Mouse (Mus musculus) heart, postnatal 0 days (tissue): ENCODE measurements at regions not wholly inside any gene's neighbourhood (a gene's known extent, or its start where the extent isn't known, plus 50 kb on each side); places are given as distances from the start of the nearest gene placed in this dataset.

Experiments used
- ATAC-seq: fragments of 200-750 bp; cut with Nextera tagmentation; 2 replicates; pipeline ENCODE4 v1.8.0; 2017; ENCODE audit warnings: low read depth, moderate number of reproducible peaks, moderate library complexity; ENCODE audit not compliant: insufficient read depth
- DNase-seq: peaks from one replicate; pipeline ENCODE4 v3.0.0-alpha.2; 2016; ENCODE audit warnings: low spot score
- H3K27ac ChIP-seq: fragments of 300-500 bp; sonication (generic); 2 replicates; pipeline ENCODE4 v1.5.1; 2014; ENCODE audit warnings: low read depth, mild to moderate bottlenecking
- H3K27me3 ChIP-seq: fragments of 300-500 bp; sonication (generic); 2 replicates; pipeline ENCODE4 v1.6.1; 2014; ENCODE audit warnings: low read length, mixed read lengths; ENCODE audit not compliant: control insufficient read depth, insufficient read depth
- H3K36me3 ChIP-seq: fragments of 300-500 bp; sonication (generic); replicated peaks from 2 replicates; pipeline ENCODE4 v1.6.1; 2014; ENCODE audit warnings: low read length, mixed read lengths; ENCODE audit not compliant: control insufficient read depth, insufficient read depth
- H3K4me1 ChIP-seq: fragments of 300-500 bp; sonication (generic); 2 replicates; pipeline ENCODE4 v1.6.1; 2014; ENCODE audit warnings: antibody characterized with exemption; ENCODE audit not compliant: control insufficient read depth, insufficient read depth
- H3K4me2 ChIP-seq: fragments of 300-500 bp; sonication (generic); 2 replicates; pipeline ENCODE4 v1.6.1; 2014; ENCODE audit warnings: low read depth, mild to moderate bottlenecking, low read length, moderate library complexity
- H3K4me3 ChIP-seq: fragments of 300-500 bp; sonication (generic); 2 replicates; pipeline ENCODE4 v1.5.1; 2014; ENCODE audit warnings: low read depth, low read length
- H3K9ac ChIP-seq: fragments of 300-500 bp; sonication (generic); replicated peaks from 2 replicates; pipeline ENCODE4 v1.6.1; 2014; ENCODE audit warnings: low read depth, low read length, mixed read lengths
- H3K9me3 ChIP-seq: fragments of 300-500 bp; sonication (generic); replicated peaks from 2 replicates; pipeline ENCODE4 v1.6.1; 2016; ENCODE audit warnings: low read length; ENCODE audit not compliant: control insufficient read depth
- CTCF ChIP-seq: IDR thresholded peaks from 2 replicates; pipeline ENCODE4 v1.5.1; 2016; ENCODE audit warnings: antibody characterized with exemption, control low read depth, low read depth
- EP300 ChIP-seq: IDR thresholded peaks from 2 replicates; pipeline ENCODE4 v1.6.1; 2016; ENCODE audit warnings: antibody characterized with exemption, low read depth
- WGBS: fragments of 180-500 bp; shearing (Covaris S2); extraction: QIAGEN DNeasy Blood & Tissue Kit; methylation state at CpG from one replicate; pipeline ENCODE4 v1.1.7; 2014; 5-methylcytosine and 5-hydroxymethylcytosine counted together

GRCm38 (mm10) chr14:68941759-68942158 lies 352.3 kb downstream of the Synb start:
- no peak overlapping the region for H3K27ac ChIP-seq
- no peak overlapping the region for H3K4me3 ChIP-seq
- WGBS, result 94% methylated on average over 2 of the region's 2 CpGs
- DNase-seq (no peak), ATAC-seq (no peak)
- H3K4me2 ChIP-seq, result no peak overlapping the region
- TF ChIP-seq CTCF (no peak), EP300 (no peak)
- no peak overlapping the region for H3K9ac ChIP-seq
- no peaks in the 10 kb centered on the region for H3K27me3 ChIP-seq
- H3K36me3 ChIP-seq, result no peaks in the 10 kb centered on the region
- 0 out of 2 replicates have a peak, but pooled peaks cover 5% of the 10 kb centered on the region for H3K4me1 ChIP-seq
- no peaks in the 10 kb centered on the region for H3K9me3 ChIP-seq

- Histone ChIP-seq H3K27me3 (no peaks in the 10 kb centered on the region), H3K27ac (no peak overlapping the region), H3K9ac (no peak overlapping the region), H3K4me3 (no peak overlapping the region), H3K36me3 (no peaks in the 10 kb centered on the region), H3K4me2 (no peak overlapping the region), H3K9me3 (no peaks in the 10 kb centered on the region), H3K4me1 (0 out of 2 replicates have a peak, but pooled peaks cover 5% of the 10 kb centered on the region)
- TF ChIP-seq EP300 (no peak), CTCF (no peak)
- DNase-seq (no peak), ATAC-seq (no peak)
- 52% methylated on average over 7 of the region's 7 CpGs for WGBS
Measured at GRCm38 (mm10) chr14:68941132-68941690, 352.9 kb downstream of the Synb start.

DNA sequence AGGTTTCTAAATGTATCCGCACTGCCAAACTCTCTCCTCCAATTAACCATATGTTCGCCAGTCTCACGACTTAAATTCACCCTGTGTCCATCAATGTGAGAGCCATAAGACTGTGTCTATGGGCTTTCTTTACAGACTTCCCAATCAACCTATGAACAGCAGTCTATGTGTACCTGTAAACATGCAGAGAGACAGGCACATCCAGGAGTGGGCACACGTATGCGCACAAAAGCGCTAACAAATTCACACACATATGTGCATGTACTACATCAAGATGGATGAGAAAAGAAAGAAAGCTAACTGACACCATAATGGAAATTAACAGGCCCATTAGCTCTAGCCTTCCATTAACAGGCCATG lies 358.8 kb downstream of the Synb start:
- TF ChIP-seq CTCF (no peak), EP300 (no peak)
- Histone ChIP-seq H3K4me2 (no peak overlapping the region), H3K4me1 (0 out of 2 replicates have a peak, but pooled peaks cover 3% of the 10 kb centered on the region), H3K27ac (no peak overlapping the region), H3K9ac (no peak overlapping the region), H3K4me3 (no peak overlapping the region), H3K36me3 (no peaks in the 10 kb centered on the region), H3K27me3 (no peaks in the 10 kb centered on the region), H3K9me3 (no peaks in the 10 kb centered on the region)
- no peak for ATAC-seq
- 82% methylated on average over 6 of the region's 6 CpGs for WGBS
- DNase-seq, result no peak

DNA sequence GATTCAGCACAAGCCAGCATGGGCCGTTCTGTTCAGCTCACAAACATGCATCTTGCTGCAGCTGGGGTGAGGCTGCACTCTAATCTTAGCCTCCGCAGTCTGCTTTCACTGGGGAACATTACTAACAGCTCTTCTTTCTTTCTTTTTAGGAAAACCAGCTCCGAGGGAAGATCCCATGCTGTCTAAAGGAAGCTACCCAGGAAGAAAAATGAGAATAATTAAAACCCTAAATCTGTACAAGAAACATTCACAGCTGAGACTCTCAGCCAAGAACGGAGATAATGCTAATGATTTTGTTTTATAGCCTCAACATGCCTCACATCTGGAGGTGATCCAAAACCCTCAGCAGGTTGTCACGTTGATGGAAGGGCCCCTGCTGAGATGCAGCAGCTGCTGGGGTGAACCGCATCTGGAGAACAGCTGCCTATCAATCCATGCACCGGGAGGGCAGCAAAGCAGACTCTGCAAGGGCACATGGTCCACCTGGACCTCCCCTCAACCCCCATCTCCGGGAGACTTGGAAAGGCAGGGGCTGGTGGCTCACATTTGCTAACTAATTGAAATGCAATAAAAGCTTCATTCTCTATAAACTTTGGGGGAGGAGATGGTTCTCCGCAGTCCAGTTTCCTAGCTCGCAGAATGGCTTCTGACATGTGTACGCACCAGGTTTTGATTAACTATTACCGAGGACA lies 359.3 kb downstream of the Synb start:
- 30% methylated on average over 12 of the region's 12 CpGs for WGBS
- no peak for DNase-seq
- no peak for ATAC-seq
- Histone ChIP-seq H3K36me3 (no peaks in the 10 kb centered on the region), H3K4me2 (peak overlapping the region; percentile 26; the same call in 1 of the 2 replicates), H3K9me3 (no peaks in the 10 kb centered on the region), H3K4me1 (0 out of 2 replicates have a peak, but pooled peaks cover 3% of the 10 kb centered on the region), H3K4me3 (no peak overlapping the region), H3K9ac (no peak overlapping the region), H3K27ac (no peak overlapping the region), H3K27me3 (no peaks in the 10 kb centered on the region)
- no peak for TF ChIP-seq CTCF
- no peak for TF ChIP-seq EP300

DNA sequence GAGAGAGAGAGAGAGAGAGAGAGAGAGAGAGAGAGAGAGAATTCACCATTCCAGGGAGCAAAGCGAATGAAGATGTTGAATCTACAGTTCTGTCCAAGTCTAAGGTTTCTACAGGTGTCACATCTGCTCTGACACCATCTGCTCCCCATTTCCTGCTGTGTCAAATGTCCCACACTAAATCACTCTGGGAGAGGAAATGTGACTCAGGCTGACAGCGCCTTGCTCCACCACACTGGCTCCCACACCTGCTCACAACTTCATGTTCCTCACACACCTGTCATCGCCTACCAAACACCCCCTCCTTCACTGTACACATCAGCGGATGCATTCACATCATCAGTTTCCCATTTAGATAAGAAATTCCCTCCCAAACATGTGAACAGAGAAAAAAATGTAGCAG lies 366.3 kb downstream of the Synb start:
- Histone ChIP-seq H3K9ac (no peak overlapping the region), H3K4me3 (no peak overlapping the region), H3K4me2 (no peak overlapping the region), H3K4me1 (peaks cover 4% of the 10 kb centered on the region), H3K27ac (no peak overlapping the region), H3K9me3 (no peaks in the 10 kb centered on the region), H3K36me3 (no peaks in the 10 kb centered on the region), H3K27me3 (no peaks in the 10 kb centered on the region)
- no peak for TF ChIP-seq CTCF
- no peak for TF ChIP-seq EP300
- no peak for DNase-seq
- ATAC-seq, result no peak
- 35% methylated on average over 4 of the region's 4 CpGs for WGBS

- Histone ChIP-seq H3K27ac (no peak overlapping the region), H3K27me3 (no peaks in the 10 kb centered on the region)
Measured at GRCm38 (mm10) chr14:68923054-68923453, 371.0 kb downstream of the Synb start.

More at GRCm38 (mm10) chr14:68923054-68923453, 371.0 kb downstream of the Synb start:
- H3K4me1 ChIP-seq, result peaks cover 6% of the 10 kb centered on the region
- H3K9me3 ChIP-seq, result no peaks in the 10 kb centered on the region
- ATAC-seq, result no peak
- no peak overlapping the region for H3K4me3 ChIP-seq
- no peak overlapping the region for H3K4me2 ChIP-seq
- 1% methylated on average over 2 of the region's 2 CpGs for WGBS
- H3K36me3 ChIP-seq, result no peaks in the 10 kb centered on the region
- H3K9ac ChIP-seq, result no peak overlapping the region
- DNase-seq, result no peak
- no peak for TF ChIP-seq EP300
- TF ChIP-seq CTCF, result no peak
